Comparison of ENCODE assay signal across 8 mouse cellular contexts in the genomic region with DNA sequence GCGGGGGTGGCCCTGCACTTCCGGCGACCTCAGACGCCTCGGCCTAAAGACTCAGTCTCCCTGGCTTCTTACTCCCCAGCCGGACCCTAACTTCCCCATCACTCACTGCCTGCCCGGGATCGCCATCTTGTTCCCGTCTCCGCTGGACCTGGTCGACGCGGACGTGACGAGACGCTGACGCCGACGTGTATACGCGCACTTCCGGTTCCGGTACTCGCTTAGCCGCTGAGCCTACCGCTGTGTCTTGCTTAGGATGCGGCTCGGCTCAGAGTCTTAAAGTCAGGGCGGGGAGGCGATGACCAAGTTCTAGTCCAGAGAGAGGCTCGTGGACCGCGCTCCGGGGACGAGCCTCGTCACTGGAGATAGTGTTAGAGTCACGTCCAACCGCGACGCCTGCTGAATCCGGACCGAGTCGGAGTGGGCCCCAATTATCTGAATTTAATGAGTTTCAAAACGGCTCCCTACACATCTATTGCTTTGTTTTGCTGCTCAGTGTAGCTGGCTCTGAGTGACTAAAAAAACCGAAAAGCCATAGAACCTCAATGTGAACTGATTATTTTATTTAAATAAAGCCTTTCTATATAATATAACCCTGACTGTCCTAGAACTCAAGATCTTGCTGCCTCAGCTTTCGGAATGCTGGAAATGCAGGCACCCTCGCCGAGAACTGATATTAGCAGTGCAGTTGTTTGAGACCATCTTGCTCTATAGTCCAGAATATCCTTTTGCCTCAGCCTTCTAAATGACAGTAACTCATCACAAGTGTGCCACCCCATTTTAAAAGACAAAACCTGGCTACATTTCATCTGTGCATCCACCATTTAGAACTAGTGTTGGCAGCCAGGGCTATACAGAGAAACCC. TPM values are rescaled to one million over a fixed set of nuclear protein-coding genes. Genes with fewer than 3 reads are reported as not detected.
DNase-seq lines count a peak whose midpoint lies in the region; ATAC-seq and TF ChIP-seq lines count a peak whose summit lies in the region.

A gene (minus strand): TSS at position 163 of the 862 bp plus-strand sequence.

- peak within 1 kb of the TSS; percentile 15 for H3ac ChIP-seq in myocyte (ENCODE audit: control insufficient read depth, insufficient read length)

- ATAC-seq in erythroblast, adult 5-6 weeks (replicated peaks; ENCODE audit: low FRiP score, poor library complexity, severe bottlenecking), result peak; percentile 100
- peak; percentile 93 for ATAC-seq in heart, embryonic 11.5 days (replicated peaks; ENCODE audit: insufficient number of reproducible peaks, low FRiP score, low TSS enrichment)
- peak; percentile 99 for ATAC-seq in kidney, embryonic 16.5 days (ENCODE audit: low FRiP score, low TSS enrichment)

- TF ChIP-seq CTCF in liver, adult 2 months (IDR thresholded peaks at IDR 0.05; ENCODE audit: low read depth, low read length), result no peak

- TF ChIP-seq POLR2A in liver, adult 2 months (IDR thresholded peaks at IDR 0.05; ENCODE audit: extremely low read depth, insufficient read depth, low read length), result peak; percentile 71
- TF ChIP-seq POLR2A in myocyte (IDR thresholded peaks at IDR 0.05; ENCODE audit: insufficient read length, low read depth), result peak; percentile 98

- H3K4me2 ChIP-seq in heart, embryonic 11.5 days, result peak within 1 kb of the TSS; percentile 91
- peak within 1 kb of the TSS; percentile 91 for H3K4me2 ChIP-seq in kidney, embryonic 16.5 days (replicated peaks; ENCODE audit: low read depth, low read length)
- H3K4me2 ChIP-seq in myocyte (ENCODE audit: low read depth), result peak within 1 kb of the TSS; percentile 95

- WGBS in heart, embryonic 11.5 days (ENCODE audit: insufficient replicate concordance), result 4% methylated on average over 48 of the region's 48 CpGs
- WGBS in kidney, embryonic 16.5 days, result 4% methylated on average over 48 of the region's 48 CpGs
- 3% methylated on average over 48 of the region's 48 CpGs for WGBS in liver, adult 2 months

- no peaks in the 10 kb centered on the region for H3K4me1 ChIP-seq in heart, embryonic 11.5 days (ENCODE audit: control insufficient read depth, insufficient read depth, low read length)
- H3K4me1 ChIP-seq in kidney, embryonic 16.5 days (ENCODE audit: insufficient read depth, low read length), result peaks cover 6% of the 10 kb centered on the region; the same call in 1 of the 2 replicates
- no peaks in the 10 kb centered on the region for H3K4me1 ChIP-seq in liver, adult 2 months (ENCODE audit: control insufficient read depth, insufficient read depth, low read length)

- H3K9me3 ChIP-seq in heart, embryonic 11.5 days (replicated peaks; ENCODE audit: control insufficient read depth, low read length), result no peaks in the 10 kb centered on the region
- no peaks in the 10 kb centered on the region for H3K9me3 ChIP-seq in kidney, embryonic 16.5 days (ENCODE audit: low read length)

- H3K27me3 ChIP-seq in heart, embryonic 11.5 days (ENCODE audit: control insufficient read depth, insufficient read depth, low read length), result peaks cover 10% of the 10 kb centered on the region
- peaks cover 15% of the 10 kb centered on the region for H3K27me3 ChIP-seq in kidney, embryonic 16.5 days (ENCODE audit: insufficient read depth, low read length)
- H3K27me3 ChIP-seq in liver, adult 2 months (ENCODE audit: control insufficient read depth, insufficient read depth, low read length), result no peaks in the 10 kb centered on the region
- H3K27me3 ChIP-seq in myocyte (ENCODE audit: control insufficient read depth, insufficient read depth, insufficient read length), result peaks cover 6% of the 10 kb centered on the region
- peaks cover 2% of the 10 kb centered on the region; the same call in 1 of the 2 replicates for H3K27me3 ChIP-seq in splenic B cell, adult 2 months (ENCODE audit: control insufficient read depth, insufficient read depth, low read length, poor library complexity, severe bottlenecking)

- H3K4me3 ChIP-seq in heart, embryonic 11.5 days (ENCODE audit: low read depth, low read length), result peak within 1 kb of the TSS; percentile 94
- peak within 1 kb of the TSS; percentile 96 for H3K4me3 ChIP-seq in kidney, embryonic 16.5 days (ENCODE audit: low read length)
- H3K4me3 ChIP-seq in liver, adult 2 months (ENCODE audit: insufficient read depth, low read depth, low read length), result peak within 1 kb of the TSS; percentile 77
- H3K4me3 ChIP-seq in myocyte, result peak within 1 kb of the TSS; percentile 99

- peak within 1 kb of the TSS; percentile 92 for H3K9ac ChIP-seq in heart, embryonic 11.5 days (ENCODE audit: low read depth, low read length)
- H3K9ac ChIP-seq in kidney, embryonic 16.5 days (replicated peaks; ENCODE audit: low read length), result peak within 1 kb of the TSS; percentile 94
- H3K9ac ChIP-seq in liver, adult 2 months (ENCODE audit: low read depth, low read length), result peak within 1 kb of the TSS; percentile 58

- peak; percentile 93 to 94 for DNase-seq in B cell, adult 2 months
- DNase-seq in brain, adult 2 months (ENCODE audit: low read depth, low spot score), result peak; percentile 98
- peak; percentile 86 for DNase-seq in liver, adult 2 months (ENCODE audit: extremely low read depth, low read depth, low spot score)
- DNase-seq in splenic B cell, adult 2 months (ENCODE audit: low read depth, low spot score), result peak; percentile 95

- H3K36me3 ChIP-seq in heart, embryonic 11.5 days (ENCODE audit: control insufficient read depth, insufficient read depth, low read length), result no peaks in the 10 kb centered on the region; the same call in 1 of the 2 replicates
- H3K36me3 ChIP-seq in kidney, embryonic 16.5 days (ENCODE audit: insufficient read depth, low read length), result peaks cover 9% of the 10 kb centered on the region
- peaks cover 13% of the 10 kb centered on the region for H3K36me3 ChIP-seq in liver, adult 2 months (ENCODE audit: control insufficient read depth, insufficient read depth, low read length)
- peaks cover 5% of the 10 kb centered on the region for H3K36me3 ChIP-seq in myocyte (ENCODE audit: control insufficient read depth, insufficient read depth)
- no peaks in the 10 kb centered on the region; the same call in 1 of the 2 replicates for H3K36me3 ChIP-seq in splenic B cell, adult 2 months (ENCODE audit: control insufficient read depth, insufficient read depth, low read length, poor library complexity, severe bottlenecking)

- H3K27ac ChIP-seq in heart, embryonic 11.5 days (ENCODE audit: low read depth, low read length), result peak within 1 kb of the TSS; percentile 89
- peak within 1 kb of the TSS; percentile 89 for H3K27ac ChIP-seq in kidney, embryonic 16.5 days (ENCODE audit: low read length)
- H3K27ac ChIP-seq in liver, adult 2 months (replicated peaks; ENCODE audit: insufficient read depth, low read depth, low read length), result peak within 1 kb of the TSS; percentile 40; the same call in 1 of the 2 replicates

- peaks cover 18% of the 10 kb centered on the region; the same call in 1 of the 2 replicates for H3K79me2 ChIP-seq in liver, adult 2 months (ENCODE audit: control insufficient read depth, insufficient read depth, low read length)
- H3K79me2 ChIP-seq in myocyte (ENCODE audit: control insufficient read depth, insufficient read depth), result peaks cover 31% of the 10 kb centered on the region

TF ChIP-seq in myocyte, 11 proteins besides CTCF, POLR2A, EP300 and RAD21:
- TF ChIP-seq SRF (IDR thresholded peaks at IDR 0.05; ENCODE audit: control insufficient read depth, insufficient read length, low read depth) (peak; percentile 30), CEBPB (IDR thresholded peaks at IDR 0.05; ENCODE audit: insufficient read depth, poor library complexity, severe bottlenecking) (no peak), TCF12 (IDR thresholded peaks at IDR 0.05; ENCODE audit: insufficient read depth, poor library complexity, severe bottlenecking) (no peak), E2F4 (IDR thresholded peaks at IDR 0.05; ENCODE audit: insufficient read depth) (peak; percentile 18), POLR2AphosphoS2 (IDR thresholded peaks at IDR 0.05; ENCODE audit: insufficient read length, low read depth) (peak; percentile 99), MYOD1 (IDR thresholded peaks at IDR 0.05; ENCODE audit: control insufficient read depth in 1 of 3, insufficient read length in 2 of 3, low read depth in 2 of 3) (no peak), USF1 (IDR thresholded peaks at IDR 0.05; ENCODE audit: low read depth) (no peak), MAX (IDR thresholded peaks at IDR 0.05; ENCODE audit: low read depth) (no peak)

RNA-seq across cellular contexts. Expression of the gene that starts here (rescaled TPM):
- total RNA-seq in erythroblast, adult 5-6 weeks (2015; ENCODE audit: low replicate concordance), result 7.9 and 16.1 TPM in 2 replicates
- total RNA-seq in erythroblast, adult 5-6 weeks (2017; ENCODE audit: low replicate concordance), result 1.9 and 7.2 TPM in 2 replicates
- polyA plus RNA-seq in heart, embryonic 11.5 days (2014; fragmentation: Nextera tagmentation; extraction: Ambion mirVana), result 52.6 and 52.9 TPM in 2 replicates
- polyA plus RNA-seq in kidney, embryonic 16.5 days (2015; fragmentation: Nextera tagmentation; extraction: Ambion mirVana), result 63.9 and 75.1 TPM in 2 replicates
- 2.2 and 3.7 TPM in 2 replicates for total RNA-seq in liver, adult 2 months (2014; rRNA removed)
- 0.65 and 0.75 TPM in 2 replicates for polyA plus RNA-seq in liver, adult 2 months (2012; rRNA removed)
- polyA plus RNA-seq in myocyte (2012; fragmentation: generic; extraction: Trizol), result 2.9 TPM

Comparison
In these comparisons a context has a peak if more than half of its experiments do, and no peak if none do; other contexts are left out.
1. Peak in every context shown above with its lines: DNase-seq, ATAC-seq, H3K4me3 ChIP-seq and H3K27ac ChIP-seq.
2. RNA of the gene that starts here (polyA plus RNA-seq): 63.9 to 75.1 TPM in kidney, embryonic 16.5 days and 52.6 to 52.9 TPM in heart, embryonic 11.5 days; 2.9 TPM in myocyte (single experiment) and 0.65 to 0.75 TPM in liver, adult 2 months; every median in the first group is over 10 times any median in the second.